Mouse (Mus musculus) small intestine, adult 2 months (tissue): ENCODE measurements at regions not wholly inside any gene's neighbourhood (a gene's known extent, or its start where the extent isn't known, plus 50 kb on each side); places are given as distances from the start of the nearest gene placed in this dataset.

Experiments
- CTCF ChIP-seq: fragments of 200-500 bp; IDR thresholded peaks from 2 replicates; pipeline ENCODE4 v1.5.1; 2012; ENCODE audit warnings: low read depth, mild to moderate bottlenecking, control low read depth, inconsistent platforms, low read length, moderate library complexity, mixed read lengths; ENCODE audit not compliant: insufficient replicate concordance, insufficient read length; ENCODE audit errors: extremely low read depth
- POLR2A ChIP-seq: fragments of 200-500 bp; IDR thresholded peaks from 2 replicates; pipeline ENCODE4 v1.6.1; 2012; ENCODE audit warnings: low read depth, mild to moderate bottlenecking, control low read depth, inconsistent platforms, low read length, moderate library complexity

GRCm38 (mm10) chr13:90364518-90365027 is 275.2 kb upstream of the Xrcc4 start:
- TF ChIP-seq CTCF, result no peak
- TF ChIP-seq POLR2A, result no peak
